Mouse (Mus musculus) stomach, embryonic 14.5 days (tissue): ENCODE measurements around the gene Kcnd2. TPM values are rescaled to one million over a fixed set of nuclear protein-coding genes. Genes with fewer than 3 reads are reported as not detected.

Experiments used
- ATAC-seq: fragments of 200-750 bp; cut with Nextera tagmentation; 2 replicates; pipeline ENCODE4 v1.8.0; 2017; ENCODE audit warnings: low read depth, moderate TSS enrichment; ENCODE audit not compliant: insufficient number of reproducible peaks, insufficient read depth, low FRiP score
- H3K27ac ChIP-seq: fragments of 300-500 bp; sonication (generic); 2 replicates; pipeline ENCODE4 v1.5.1; 2014; ENCODE audit warnings: mild to moderate bottlenecking, low read length, moderate library complexity, mixed read lengths
- H3K27me3 ChIP-seq: fragments of 300-500 bp; sonication (generic); 2 replicates; pipeline ENCODE4 v1.6.1; 2014; ENCODE audit warnings: low read length, control low read depth, mixed read lengths; ENCODE audit not compliant: control insufficient read depth, insufficient read depth
- H3K36me3 ChIP-seq: fragments of 300-500 bp; sonication (generic); 2 replicates; pipeline ENCODE4 v1.6.1; 2014; ENCODE audit warnings: mild to moderate bottlenecking, control low read depth, low read length, moderate library complexity, mixed read lengths; ENCODE audit not compliant: control insufficient read depth, insufficient read depth
- H3K4me1 ChIP-seq: fragments of 300-500 bp; sonication (generic); 2 replicates; pipeline ENCODE4 v1.6.1; 2014; ENCODE audit warnings: low read length, control low read depth, mixed read lengths; ENCODE audit not compliant: control insufficient read depth, insufficient read depth
- H3K4me2 ChIP-seq: fragments of 300-500 bp; sonication (generic); replicated peaks from 2 replicates; pipeline ENCODE4 v1.6.1; 2014; ENCODE audit warnings: low read depth, low read length, control low read depth
- H3K4me3 ChIP-seq: fragments of 300-500 bp; sonication (generic); 2 replicates; pipeline ENCODE4 v1.5.1; 2014; ENCODE audit warnings: low read depth, low read length, control low read depth
- H3K9ac ChIP-seq: fragments of 300-500 bp; sonication (generic); replicated peaks from 2 replicates; pipeline ENCODE4 v1.6.1; 2014; ENCODE audit warnings: low read depth, mild to moderate bottlenecking, control low read depth, low read length, moderate library complexity, mixed read lengths
- H3K9me3 ChIP-seq: fragments of 300-500 bp; sonication (generic); 2 replicates; pipeline ENCODE4 v1.6.1; 2016; ENCODE audit warnings: low read depth, low read length, control low read depth; ENCODE audit not compliant: control insufficient read depth
- WGBS: fragments of 180-500 bp; shearing (Covaris S2); extraction: QIAGEN DNeasy Blood & Tissue Kit; methylation state at CpG from one replicate; pipeline ENCODE4 v1.1.7; 2014; 5-methylcytosine and 5-hydroxymethylcytosine counted together
- polyA plus RNA-seq: library from polyadenylated mRNA; unstranded; fragments of >200 nt; fragmentation: Nextera tagmentation; extraction: Ambion mirVana; gene quantifications from 2 replicates; pipeline ENCODE4 v1.2.1, GENCODE M21; 2014

Kcnd2 gene
- polyA plus RNA-seq, 1 experiment from 2014 or later = 1.5 TPM

- H3K9ac ChIP-seq = no peak overlapping the region
- H3K36me3 ChIP-seq = no peaks in the 10 kb centered on the region
- H3K9me3 ChIP-seq = no peaks in the 10 kb centered on the region
- WGBS = 27% methylated on average over 1 of the region's 1 CpGs
- H3K27ac ChIP-seq = no peak overlapping the region
- no peak overlapping the region for H3K4me2 ChIP-seq
- ATAC-seq = no peak
- no peaks in the 10 kb centered on the region for H3K27me3 ChIP-seq
- H3K4me1 ChIP-seq = no peaks in the 10 kb centered on the region
- no peak overlapping the region for H3K4me3 ChIP-seq
These were observed 319.5 kb downstream of the Kcnd2 start for GRCm38 (mm10) chr6:21534820-21535219.

- no peak for ATAC-seq
- Histone ChIP-seq H3K9ac (no peak overlapping the region), H3K4me3 (no peak overlapping the region), H3K9me3 (no peaks in the 10 kb centered on the region), H3K4me2 (no peak overlapping the region), H3K27me3 (no peaks in the 10 kb centered on the region), H3K36me3 (no peaks in the 10 kb centered on the region), H3K4me1 (peaks cover 3% of the 10 kb centered on the region; the same call in 1 of the 2 replicates), H3K27ac (no peak overlapping the region)
- WGBS = 76% methylated on average over 9 of the region's 9 CpGs
These were observed 336.2 kb downstream of the Kcnd2 start for GRCm38 (mm10) chr6:21551501-21551900.

GRCm38 (mm10) chr6:21570964-21571363 is 355.7 kb downstream of the Kcnd2 start:
- H3K4me1 ChIP-seq = no peaks in the 10 kb centered on the region
- H3K27me3 ChIP-seq = no peaks in the 10 kb centered on the region
- H3K4me3 ChIP-seq = no peak overlapping the region
- no peak overlapping the region for H3K4me2 ChIP-seq
- H3K36me3 ChIP-seq = no peaks in the 10 kb centered on the region
- ATAC-seq = no peak
- no peak overlapping the region for H3K27ac ChIP-seq
- H3K9ac ChIP-seq = no peak overlapping the region
- 59% methylated on average over 6 of the region's 6 CpGs for WGBS
- H3K9me3 ChIP-seq = no peaks in the 10 kb centered on the region

GRCm38 (mm10) chr6:21590156-21590555 is 374.9 kb downstream of the Kcnd2 start:
- Histone ChIP-seq H3K9ac (no peak overlapping the region), H3K4me1 (no peaks in the 10 kb centered on the region), H3K27ac (no peak overlapping the region), H3K4me3 (no peak overlapping the region), H3K9me3 (no peaks in the 10 kb centered on the region), H3K27me3 (no peaks in the 10 kb centered on the region), H3K36me3 (no peaks in the 10 kb centered on the region), H3K4me2 (no peak overlapping the region)
- no peak for ATAC-seq
- 84% methylated on average over 3 of the region's 3 CpGs for WGBS

- no peak for ATAC-seq
These were observed 382.1 kb downstream of the Kcnd2 start for GRCm38 (mm10) chr6:21597424-21597823.

GRCm38 (mm10) chr6:21609381-21610059 is 394.2 kb downstream of the Kcnd2 start:
- H3K27ac ChIP-seq = no peak overlapping the region
- H3K9me3 ChIP-seq = no peaks in the 10 kb centered on the region
- H3K4me1 ChIP-seq = no peaks in the 10 kb centered on the region
- 73% methylated on average over 7 of the region's 7 CpGs for WGBS
- H3K4me3 ChIP-seq = no peak overlapping the region
- no peaks in the 10 kb centered on the region for H3K36me3 ChIP-seq
- no peaks in the 10 kb centered on the region for H3K27me3 ChIP-seq
- no peak overlapping the region for H3K4me2 ChIP-seq
- no peak overlapping the region for H3K9ac ChIP-seq
- ATAC-seq = no peak

More at GRCm38 (mm10) chr6:21597424-21597823, 382.1 kb downstream of the Kcnd2 start:
- no peak overlapping the region for H3K9ac ChIP-seq
- no peak overlapping the region for H3K4me2 ChIP-seq
- no peaks in the 10 kb centered on the region for H3K27me3 ChIP-seq
- no peaks in the 10 kb centered on the region for H3K36me3 ChIP-seq
- H3K27ac ChIP-seq = no peak overlapping the region
- H3K4me1 ChIP-seq = no peaks in the 10 kb centered on the region
- no peaks in the 10 kb centered on the region for H3K9me3 ChIP-seq
- whole genome bisulfite sequencing = 59% methylated on average over 3 of the region's 3 CpGs
- no peak overlapping the region for H3K4me3 ChIP-seq

GRCm38 (mm10) chr6:21629989-21630388 is 414.7 kb downstream of the Kcnd2 start:
- H3K4me3 ChIP-seq = no peak overlapping the region
- 85% methylated on average over 4 of the region's 4 CpGs for WGBS
- no peak overlapping the region for H3K9ac ChIP-seq
- no peaks in the 10 kb centered on the region for H3K4me1 ChIP-seq
- no peak overlapping the region for H3K27ac ChIP-seq
- H3K36me3 ChIP-seq = no peaks in the 10 kb centered on the region
- H3K9me3 ChIP-seq = no peaks in the 10 kb centered on the region
- no peak overlapping the region for H3K4me2 ChIP-seq
- ATAC-seq = no peak
- no peaks in the 10 kb centered on the region for H3K27me3 ChIP-seq

- no peaks in the 10 kb centered on the region for H3K36me3 ChIP-seq
These were observed 440.4 kb downstream of the Kcnd2 start for GRCm38 (mm10) chr6:21655681-21656080.

GRCm38 (mm10) chr6:21664135-21664534 is 448.8 kb downstream of the Kcnd2 start:
- no peak overlapping the region for H3K4me3 ChIP-seq
- no peak overlapping the region for H3K4me2 ChIP-seq
- H3K27me3 ChIP-seq = no peaks in the 10 kb centered on the region
- ATAC-seq = no peak
- no peaks in the 10 kb centered on the region for H3K4me1 ChIP-seq
- H3K9me3 ChIP-seq = no peaks in the 10 kb centered on the region
- WGBS = 88% methylated on average over 6 of the region's 6 CpGs
- no peak overlapping the region for H3K27ac ChIP-seq
- H3K36me3 ChIP-seq = no peaks in the 10 kb centered on the region
- no peak overlapping the region for H3K9ac ChIP-seq

More at GRCm38 (mm10) chr6:21655681-21656080, 440.4 kb downstream of the Kcnd2 start:
- ATAC-seq = no peak
- Histone ChIP-seq H3K9me3 (no peaks in the 10 kb centered on the region), H3K4me3 (no peak overlapping the region), H3K4me2 (no peak overlapping the region), H3K4me1 (no peaks in the 10 kb centered on the region), H3K27ac (no peak overlapping the region), H3K9ac (no peak overlapping the region), H3K27me3 (no peaks in the 10 kb centered on the region)
